Mouse (Mus musculus) heart, embryonic 13.5 days (tissue): ENCODE data around the gene Wwc2. TPM values are rescaled to one million over a fixed set of nuclear protein-coding genes. Genes with fewer than 3 reads are reported as not detected.

ENCODE experiments used
- ATAC-seq: fragments of 200-750 bp; cut with Nextera tagmentation; 2 replicates; pipeline ENCODE4 v1.8.0; 2017; ENCODE audit warnings: moderate TSS enrichment; ENCODE audit not compliant: insufficient number of reproducible peaks, low FRiP score, low TSS enrichment; ENCODE audit errors: extremely low read depth
- H3K27ac ChIP-seq: fragments of 300-500 bp; sonication (generic); replicated peaks from 2 replicates; pipeline ENCODE4 v1.5.1; 2015; ENCODE audit warnings: moderate library complexity, mild to moderate bottlenecking, inconsistent platforms
- H3K27me3 ChIP-seq: fragments of 300-500 bp; sonication (generic); replicated peaks from 2 replicates; pipeline ENCODE4 v1.6.1; 2015; ENCODE audit warnings: mild to moderate bottlenecking, inconsistent platforms
- H3K36me3 ChIP-seq: fragments of 300-500 bp; sonication (generic); 2 replicates; pipeline ENCODE4 v1.6.1; 2015; ENCODE audit warnings: mild to moderate bottlenecking, inconsistent platforms
- H3K4me1 ChIP-seq: fragments of 300-500 bp; sonication (generic); 2 replicates; pipeline ENCODE4 v1.6.1; 2015; ENCODE audit warnings: inconsistent platforms
- H3K4me2 ChIP-seq: fragments of 300-500 bp; sonication (generic); 2 replicates; pipeline ENCODE4 v1.6.1; 2015; ENCODE audit warnings: inconsistent platforms, mild to moderate bottlenecking, moderate library complexity
- H3K4me3 ChIP-seq: fragments of 300-500 bp; sonication (generic); 2 replicates; pipeline ENCODE4 v1.5.1; 2015; ENCODE audit warnings: moderate library complexity, mild to moderate bottlenecking, inconsistent platforms
- H3K9ac ChIP-seq: fragments of 300-500 bp; sonication (generic); 2 replicates; pipeline ENCODE4 v1.6.1; 2015; ENCODE audit warnings: inconsistent platforms, mild to moderate bottlenecking, moderate library complexity
- H3K9me3 ChIP-seq: fragments of 300-500 bp; sonication (generic); 2 replicates; pipeline ENCODE4 v1.6.1; 2016; ENCODE audit warnings: inconsistent platforms
- WGBS: fragments of 180-500 bp; shearing (Covaris S2); methylation state at CpG from one replicate; pipeline ENCODE4 v1.1.7; 2015; ENCODE audit warnings: mixed read lengths; 5-methylcytosine and 5-hydroxymethylcytosine counted together
- polyA plus RNA-seq: library from polyadenylated mRNA; unstranded; fragments of >200 nt; fragmentation: Nextera tagmentation; extraction: Ambion mirVana; gene quantifications from 2 replicates; pipeline ENCODE4 v1.2.1, GENCODE M21; 2015

Gene Wwc2
- polyA plus RNA-seq, 1 experiment from 2014 or later, result 11.1 TPM

DNA sequence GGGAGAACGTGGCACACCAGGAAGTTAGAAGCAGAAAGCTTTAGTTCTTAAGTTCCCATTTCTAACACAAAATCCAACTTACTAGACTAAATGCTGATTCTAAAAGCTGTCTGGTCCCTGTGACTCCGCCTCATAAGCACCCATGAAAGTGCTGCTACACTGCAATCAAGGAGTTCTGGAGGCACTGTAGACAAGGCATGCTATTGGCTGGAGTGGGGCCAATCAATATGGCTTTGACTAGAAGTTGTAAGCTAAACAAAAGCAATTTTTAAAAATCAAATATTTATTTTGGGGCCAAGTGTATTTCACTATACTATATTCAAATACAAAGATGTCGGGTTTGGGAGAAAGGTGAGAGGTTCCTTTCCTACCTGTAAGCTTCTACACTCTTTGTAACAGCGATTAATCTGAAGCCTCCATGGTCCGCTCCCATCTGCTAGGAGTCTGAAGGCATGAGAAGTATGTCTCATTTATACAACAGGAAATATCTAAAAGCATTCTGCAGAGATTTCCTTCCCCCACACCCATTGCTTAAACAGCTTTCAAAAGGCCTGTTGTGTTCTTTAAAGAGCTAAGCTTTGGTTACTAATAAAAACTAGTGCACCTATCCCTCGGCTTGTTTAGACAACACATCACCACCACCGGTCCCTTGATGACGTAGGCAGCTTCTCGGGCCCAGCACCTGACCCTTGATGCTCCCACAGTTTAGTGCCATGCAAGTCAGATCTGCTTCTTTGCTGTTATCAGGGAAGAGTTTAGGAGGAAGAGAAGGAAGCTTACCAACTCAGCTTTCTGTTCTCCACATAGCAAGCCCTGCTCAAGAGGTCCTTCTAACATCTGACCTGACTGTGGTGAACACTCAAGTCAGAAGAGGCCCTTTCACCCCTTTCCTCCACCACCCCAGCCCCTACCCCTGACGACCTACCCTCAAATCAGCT is 50.5 kb downstream of the Wwc2 start:
- no peak overlapping the region for H3K4me2 ChIP-seq
- ATAC-seq, result no peak
- 56% methylated on average over 10 of the region's 10 CpGs for WGBS

DNA sequence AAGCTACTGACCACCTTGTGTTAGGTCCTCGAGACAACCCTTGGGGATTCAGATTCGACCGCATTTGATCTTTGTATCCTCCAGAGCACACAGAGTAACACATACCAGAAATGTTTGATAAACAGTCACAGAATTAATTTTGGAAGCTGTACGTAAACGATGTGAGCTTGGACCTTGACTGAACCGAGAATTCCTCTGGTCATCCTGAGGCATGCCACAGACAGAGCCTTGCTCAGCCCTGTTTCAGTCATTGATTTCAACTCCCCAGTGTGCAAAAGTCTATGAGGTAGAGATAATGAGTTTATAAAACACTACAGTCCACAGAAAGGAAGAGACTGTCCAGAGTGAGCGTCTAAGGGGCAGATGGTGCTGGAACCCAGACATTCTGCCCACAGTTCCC is 51.5 kb downstream of the Wwc2 start:
- H3K9me3 ChIP-seq, result no peaks in the 10 kb centered on the region
- H3K9ac ChIP-seq, result no peak overlapping the region
- no peak overlapping the region for H3K4me2 ChIP-seq
- no peaks in the 10 kb centered on the region for H3K36me3 ChIP-seq
- 63% methylated on average over 7 of the region's 7 CpGs for WGBS
- peaks cover 49% of the 10 kb centered on the region for H3K4me1 ChIP-seq
- H3K27me3 ChIP-seq, result no peaks in the 10 kb centered on the region
- ATAC-seq, result no peak
- H3K4me3 ChIP-seq, result no peak overlapping the region
- H3K27ac ChIP-seq, result no peak overlapping the region

More for the DNA sequence above, 50.5 kb downstream of the Wwc2 start:
- Histone ChIP-seq H3K4me1 (peaks cover 41% of the 10 kb centered on the region), H3K9me3 (no peaks in the 10 kb centered on the region), H3K36me3 (0 out of 2 replicates have a peak, but pooled peaks cover 3% of the 10 kb centered on the region), H3K9ac (peak overlapping the region; percentile 47; the same call in 1 of the 2 replicates), H3K27me3 (no peaks in the 10 kb centered on the region), H3K4me3 (no peak overlapping the region), H3K27ac (peak overlapping the region; percentile 76)

DNA sequence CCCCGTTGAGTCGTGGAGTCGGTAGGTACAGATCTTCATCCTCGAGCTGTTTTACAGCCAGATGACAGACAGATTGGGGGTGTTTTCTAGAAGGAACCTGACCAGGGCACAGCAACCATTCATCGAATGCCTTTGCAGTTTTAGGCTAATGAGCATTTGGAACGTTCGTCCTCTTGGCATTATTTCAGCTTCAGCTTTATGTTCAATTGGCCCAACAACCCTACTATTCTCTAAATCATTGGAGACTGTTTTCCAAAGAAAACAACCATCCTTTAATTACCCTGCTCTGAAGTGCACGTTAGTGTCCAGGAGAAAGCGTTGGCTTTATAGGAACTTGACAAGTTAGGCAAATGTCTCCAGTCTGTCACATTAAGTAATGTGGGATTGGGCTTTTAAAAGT is 54.3 kb downstream of the Wwc2 start:
- peaks cover 76% of the 10 kb centered on the region for H3K4me1 ChIP-seq
- no peaks in the 10 kb centered on the region for H3K36me3 ChIP-seq
- WGBS, result 59% methylated on average over 9 of the region's 9 CpGs
- no peak overlapping the region for H3K4me3 ChIP-seq
- ATAC-seq, result no peak
- no peaks in the 10 kb centered on the region for H3K27me3 ChIP-seq
- H3K9ac ChIP-seq, result no peak overlapping the region
- H3K4me2 ChIP-seq, result no peak overlapping the region
- H3K9me3 ChIP-seq, result no peaks in the 10 kb centered on the region
- no peak overlapping the region for H3K27ac ChIP-seq

DNA sequence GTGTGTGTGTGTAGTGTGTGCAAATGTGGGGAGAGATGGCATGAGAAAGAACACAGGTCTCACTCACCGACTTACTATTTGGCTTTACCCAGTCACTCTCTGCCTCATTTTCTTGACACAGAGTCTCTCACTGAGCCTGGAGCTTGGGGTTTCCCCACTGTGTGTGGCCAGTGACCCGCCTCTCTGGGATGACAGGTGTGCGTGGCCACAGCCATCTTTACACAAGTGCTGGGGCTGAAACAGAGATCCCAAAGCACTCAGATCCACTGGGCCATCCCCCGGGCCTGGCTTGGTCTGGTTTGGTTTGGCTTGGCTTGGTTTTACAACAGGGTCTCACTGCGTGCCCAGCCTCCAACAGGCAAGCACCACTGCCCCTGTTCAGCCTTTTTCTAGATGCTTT is 55.3 kb downstream of the Wwc2 start:
- H3K9ac ChIP-seq, result no peak overlapping the region
- no peak overlapping the region for H3K4me3 ChIP-seq
- H3K4me1 ChIP-seq, result peaks cover 79% of the 10 kb centered on the region
- 83% methylated on average over 5 of the region's 5 CpGs for WGBS
- no peak overlapping the region for H3K27ac ChIP-seq
- no peak for ATAC-seq
- H3K36me3 ChIP-seq, result no peaks in the 10 kb centered on the region
- no peaks in the 10 kb centered on the region for H3K9me3 ChIP-seq
- no peak overlapping the region for H3K4me2 ChIP-seq
- H3K27me3 ChIP-seq, result no peaks in the 10 kb centered on the region

DNA sequence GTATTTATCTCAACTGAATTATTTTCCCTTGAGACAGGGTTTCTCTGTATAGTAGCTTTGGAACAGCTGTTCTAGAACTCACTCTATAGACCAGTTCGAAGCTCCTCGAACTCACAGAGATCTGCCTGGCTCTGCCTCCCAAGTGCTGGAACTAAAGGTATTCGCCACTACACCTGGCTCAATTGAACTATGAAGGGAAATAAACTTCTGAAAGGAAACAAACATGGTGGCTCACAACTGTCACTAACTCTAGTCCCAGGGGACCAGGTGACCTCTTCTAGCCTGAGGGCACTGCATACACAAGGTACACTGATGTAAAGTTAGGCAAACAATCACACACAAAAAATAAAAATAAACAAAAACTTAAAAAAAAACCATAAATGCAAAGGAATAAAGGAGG is 57.6 kb downstream of the Wwc2 start:
- peak overlapping the region; percentile 51 for H3K4me2 ChIP-seq
- 80% methylated on average over 3 of the region's 3 CpGs for WGBS

DNA sequence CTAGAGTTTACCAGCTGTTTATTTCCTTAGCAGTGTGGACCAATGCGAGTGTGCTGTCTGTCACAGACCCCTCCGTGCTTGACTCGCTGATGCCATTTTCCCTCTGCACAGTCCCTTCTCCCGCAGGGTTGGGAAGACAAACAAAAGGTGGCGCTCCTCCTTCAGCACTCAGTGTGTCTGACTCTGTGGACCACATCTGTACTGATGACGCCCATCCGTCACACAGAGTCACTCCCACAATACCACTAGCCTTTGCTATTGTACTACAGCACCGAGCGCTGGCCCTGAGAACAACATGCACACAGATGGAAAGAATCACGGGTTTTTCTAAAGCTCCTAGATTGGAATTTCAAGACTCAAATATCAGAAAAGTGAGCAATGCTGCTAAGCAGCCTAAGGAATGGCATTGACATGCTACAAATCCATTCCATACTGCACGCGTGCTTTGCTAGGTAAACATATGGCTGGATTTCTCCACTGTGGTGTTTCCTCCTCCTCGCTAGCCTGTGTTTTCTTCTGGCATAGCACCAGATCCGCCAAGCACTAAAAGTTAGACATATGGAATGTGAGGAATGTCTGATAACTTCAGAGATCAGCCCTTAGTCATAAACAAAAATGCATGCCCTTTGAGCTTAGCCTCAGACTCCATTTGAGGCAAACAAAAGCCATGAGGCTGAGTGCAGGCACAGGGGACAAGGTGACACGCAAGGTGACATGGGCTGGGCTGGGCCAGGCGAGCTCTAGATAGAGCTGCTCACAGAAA is 58.5 kb downstream of the Wwc2 start:
- no peaks in the 10 kb centered on the region for H3K27me3 ChIP-seq
- H3K9ac ChIP-seq, result peak overlapping the region; percentile 64
- WGBS, result 23% methylated on average over 16 of the region's 16 CpGs
- peak overlapping the region; percentile 91 for H3K27ac ChIP-seq
- peak; percentile 34; the same call in 1 of the 2 replicates for ATAC-seq
- no peaks in the 10 kb centered on the region for H3K9me3 ChIP-seq
- H3K4me2 ChIP-seq, result peak overlapping the region; percentile 51
- peaks cover 76% of the 10 kb centered on the region for H3K4me1 ChIP-seq
- peak overlapping the region; percentile 5; the same call in 1 of the 2 replicates for H3K4me3 ChIP-seq
- no peaks in the 10 kb centered on the region for H3K36me3 ChIP-seq

More for the DNA sequence above, 57.6 kb downstream of the Wwc2 start:
- H3K27ac ChIP-seq, result peak overlapping the region; percentile 91
- H3K27me3 ChIP-seq, result no peaks in the 10 kb centered on the region
- H3K36me3 ChIP-seq, result no peaks in the 10 kb centered on the region
- no peak for ATAC-seq
- H3K9ac ChIP-seq, result no peak overlapping the region
- no peaks in the 10 kb centered on the region for H3K9me3 ChIP-seq
- H3K4me1 ChIP-seq, result peaks cover 73% of the 10 kb centered on the region
- no peak overlapping the region for H3K4me3 ChIP-seq

DNA sequence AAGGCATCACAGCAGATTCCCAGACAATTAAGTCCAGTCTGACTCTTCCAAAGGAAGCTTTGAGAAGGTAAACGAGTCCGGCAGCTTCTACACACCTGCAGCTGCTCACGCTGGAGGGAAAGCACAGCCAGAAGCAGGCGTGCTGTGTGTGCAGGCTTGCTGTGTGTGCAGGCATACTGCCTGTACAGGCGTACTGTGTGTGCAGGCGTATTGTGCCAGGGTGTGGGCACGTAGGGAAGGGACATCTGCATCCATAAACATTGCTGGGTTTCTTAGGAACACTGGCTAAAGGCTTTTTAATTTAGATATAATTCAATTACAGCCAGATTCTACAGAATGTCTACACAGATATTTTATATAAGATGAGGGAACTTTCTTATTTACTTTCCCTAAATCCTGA is 59.4 kb downstream of the Wwc2 start:
- peak overlapping the region; percentile 55; the same call in 1 of the 2 replicates for H3K27ac ChIP-seq
- H3K36me3 ChIP-seq, result no peaks in the 10 kb centered on the region
- H3K4me2 ChIP-seq, result no peak overlapping the region
- no peak overlapping the region for H3K4me3 ChIP-seq
- ATAC-seq, result no peak
- no peaks in the 10 kb centered on the region for H3K27me3 ChIP-seq
- H3K4me1 ChIP-seq, result peaks cover 71% of the 10 kb centered on the region
- 79% methylated on average over 7 of the region's 7 CpGs for WGBS
- H3K9me3 ChIP-seq, result no peaks in the 10 kb centered on the region
- H3K9ac ChIP-seq, result no peak overlapping the region

DNA sequence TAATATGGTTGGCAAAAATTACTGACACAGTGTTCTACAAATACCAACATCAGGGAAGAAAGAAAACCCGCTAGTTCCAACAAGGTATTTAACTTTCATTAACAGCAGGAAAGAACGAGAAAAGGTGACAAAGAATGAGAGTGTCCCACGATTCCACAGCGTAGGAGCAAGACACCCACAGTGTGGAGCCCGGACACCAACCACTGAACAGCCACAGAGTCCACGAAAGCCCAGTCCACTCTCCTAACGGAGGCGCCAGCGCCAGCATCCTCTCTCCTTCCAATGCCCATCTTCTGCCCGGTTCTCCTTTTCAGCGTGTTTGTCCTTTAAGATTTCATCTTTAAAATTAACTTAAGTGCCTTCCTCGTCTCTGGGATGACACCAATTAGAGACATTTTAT is 61.1 kb downstream of the Wwc2 start:
- no peak overlapping the region for H3K9ac ChIP-seq
- H3K27ac ChIP-seq, result no peak overlapping the region
- no peaks in the 10 kb centered on the region for H3K36me3 ChIP-seq
- WGBS, result 87% methylated on average over 12 of the region's 12 CpGs
- no peak overlapping the region for H3K4me2 ChIP-seq
- no peaks in the 10 kb centered on the region for H3K9me3 ChIP-seq
- no peak overlapping the region for H3K4me3 ChIP-seq
- peaks cover 61% of the 10 kb centered on the region for H3K4me1 ChIP-seq
- no peaks in the 10 kb centered on the region for H3K27me3 ChIP-seq
- no peak for ATAC-seq

DNA sequence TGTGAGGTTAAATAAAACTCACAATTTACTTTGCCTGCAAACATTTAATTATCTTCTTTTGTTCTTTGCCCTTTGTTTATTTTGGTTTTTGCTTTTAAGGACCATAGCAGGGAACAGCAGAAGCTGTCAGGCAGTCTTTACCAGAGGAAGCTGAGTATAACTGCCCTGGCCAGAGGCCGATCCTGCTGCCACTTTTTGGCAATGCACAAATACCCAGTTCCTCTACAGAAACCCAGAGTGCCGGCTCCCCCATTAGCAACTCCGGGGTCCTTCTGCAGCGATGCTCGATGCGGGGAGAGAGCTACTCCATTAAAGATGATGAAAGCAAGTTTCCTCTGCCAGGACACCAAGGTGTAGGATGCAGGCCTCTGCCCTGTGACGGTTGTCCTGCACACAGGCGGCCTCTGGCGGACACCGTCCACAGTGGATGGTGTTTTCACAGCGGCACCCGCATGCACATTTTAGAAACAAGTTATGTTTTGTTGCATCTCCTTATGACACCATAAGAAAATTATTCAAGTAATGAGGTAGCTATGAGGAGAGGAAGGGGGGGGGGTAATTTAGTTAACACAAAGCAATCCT is 62.0 kb downstream of the Wwc2 start:
- Histone ChIP-seq H3K9ac (no peak overlapping the region), H3K27me3 (no peaks in the 10 kb centered on the region), H3K4me3 (no peak overlapping the region), H3K4me1 (peaks cover 55% of the 10 kb centered on the region), H3K36me3 (no peaks in the 10 kb centered on the region), H3K27ac (no peak overlapping the region), H3K9me3 (no peaks in the 10 kb centered on the region), H3K4me2 (no peak overlapping the region)
- 79% methylated on average over 12 of the region's 12 CpGs for WGBS
- ATAC-seq, result no peak

DNA sequence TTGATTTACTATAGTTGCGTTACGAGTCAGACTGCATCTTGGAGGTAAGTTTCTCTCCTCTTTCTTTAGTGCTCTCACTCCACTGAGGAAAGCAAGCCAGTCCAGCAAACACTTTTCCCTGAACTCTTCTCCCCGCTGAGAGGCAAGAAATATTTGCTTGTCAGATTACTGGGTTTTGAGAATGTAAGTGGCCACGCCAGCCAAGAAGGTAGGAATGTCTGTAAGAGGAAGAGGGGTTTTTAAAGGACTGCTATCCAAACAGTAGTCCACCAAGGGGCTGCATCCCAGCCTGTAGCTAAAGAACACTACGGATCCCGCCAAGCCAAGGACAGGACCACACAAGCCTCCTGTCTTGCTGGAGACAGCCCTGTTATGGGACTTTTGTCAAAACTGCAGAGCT is 65.8 kb downstream of the Wwc2 start:
- peaks cover 9% of the 10 kb centered on the region for H3K36me3 ChIP-seq
- ATAC-seq, result no peak
- no peaks in the 10 kb centered on the region for H3K9me3 ChIP-seq
- H3K9ac ChIP-seq, result peak overlapping the region; percentile 37; the same call in 1 of the 2 replicates
- no peaks in the 10 kb centered on the region for H3K27me3 ChIP-seq
- no peak overlapping the region for H3K4me3 ChIP-seq
- H3K27ac ChIP-seq, result no peak overlapping the region
- WGBS, result 64% methylated on average over 6 of the region's 6 CpGs
- H3K4me2 ChIP-seq, result no peak overlapping the region
- peaks cover 34% of the 10 kb centered on the region for H3K4me1 ChIP-seq

DNA sequence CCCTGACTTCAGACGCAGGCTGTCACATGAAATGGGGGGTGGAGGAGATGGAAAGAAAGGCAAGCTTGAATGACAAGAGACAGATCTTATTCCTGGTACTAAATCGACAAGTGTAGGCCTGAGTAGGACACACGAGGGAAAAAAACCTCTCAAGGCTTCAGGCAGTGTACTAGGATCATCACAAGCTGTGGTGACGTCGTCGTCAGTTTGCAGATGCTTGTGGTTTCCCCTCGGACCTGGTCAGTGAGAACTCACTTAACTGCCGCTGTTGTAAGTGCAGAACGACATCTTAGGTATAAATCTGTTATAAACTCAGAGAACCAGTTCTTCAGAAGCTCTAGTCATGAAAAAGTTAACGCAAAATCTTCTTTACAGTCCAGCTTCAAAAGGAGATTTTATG is 67.9 kb downstream of the Wwc2 start:
- peaks cover 25% of the 10 kb centered on the region for H3K4me1 ChIP-seq
- no peak overlapping the region for H3K27ac ChIP-seq
- peaks cover 23% of the 10 kb centered on the region for H3K36me3 ChIP-seq
- WGBS, result 51% methylated on average over 10 of the region's 10 CpGs
- no peaks in the 10 kb centered on the region for H3K9me3 ChIP-seq
- H3K27me3 ChIP-seq, result no peaks in the 10 kb centered on the region
- H3K9ac ChIP-seq, result no peak overlapping the region
- no peak for ATAC-seq
- no peak overlapping the region for H3K4me3 ChIP-seq
- no peak overlapping the region for H3K4me2 ChIP-seq
